Mouse (Mus musculus): Measurements from ENCODE around the gene Mob1b.

The Mob1b gene

DNA sequence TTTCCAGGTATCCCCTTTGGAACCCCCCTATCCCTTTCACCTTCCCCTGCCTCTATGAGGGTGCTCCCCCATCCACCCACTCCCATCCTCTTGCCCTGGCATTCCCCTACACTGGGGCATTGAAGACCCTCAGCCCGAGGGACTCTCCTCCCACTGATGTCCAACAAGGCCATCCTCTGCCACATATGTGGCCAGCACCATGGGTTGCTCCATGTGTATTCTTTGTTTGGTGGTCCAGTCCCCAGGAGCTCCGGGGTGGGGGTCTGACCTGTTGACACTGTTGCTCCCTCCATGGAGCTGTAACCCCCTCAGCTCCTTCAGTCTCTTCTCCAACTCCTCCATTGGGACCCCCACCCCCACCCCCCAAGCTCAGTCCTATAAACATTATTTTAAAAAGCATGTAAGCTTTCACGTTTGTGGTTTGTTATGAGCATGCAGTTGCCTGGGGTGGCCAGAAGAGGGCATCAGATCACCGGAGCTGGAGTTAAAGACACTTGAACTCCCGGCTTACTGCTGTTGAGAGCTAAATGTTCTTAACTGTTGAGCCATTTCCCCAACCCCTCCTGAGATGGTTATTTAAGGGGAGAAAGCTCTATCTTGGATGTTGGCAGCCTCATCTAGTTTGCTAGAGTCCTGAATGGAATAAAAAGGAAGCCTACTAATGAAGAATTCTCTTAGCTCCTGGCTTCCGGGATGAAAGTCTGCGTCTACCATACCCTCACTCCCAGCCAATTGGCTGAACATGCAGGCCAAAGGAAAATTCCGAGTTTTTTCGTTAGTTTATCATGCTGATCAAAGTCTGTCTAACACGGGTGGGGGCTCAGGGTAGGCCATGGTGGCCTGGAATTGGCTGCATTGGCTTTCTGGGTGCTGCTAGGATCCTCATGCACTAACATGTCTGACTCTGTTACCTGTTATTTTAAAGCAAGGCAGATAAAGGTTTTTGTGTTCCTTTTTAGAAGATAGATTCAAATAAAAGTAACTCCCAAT, 70.9 kb downstream of the Mob1b start:
- peak; percentile 54 for DNase-seq

DNA sequence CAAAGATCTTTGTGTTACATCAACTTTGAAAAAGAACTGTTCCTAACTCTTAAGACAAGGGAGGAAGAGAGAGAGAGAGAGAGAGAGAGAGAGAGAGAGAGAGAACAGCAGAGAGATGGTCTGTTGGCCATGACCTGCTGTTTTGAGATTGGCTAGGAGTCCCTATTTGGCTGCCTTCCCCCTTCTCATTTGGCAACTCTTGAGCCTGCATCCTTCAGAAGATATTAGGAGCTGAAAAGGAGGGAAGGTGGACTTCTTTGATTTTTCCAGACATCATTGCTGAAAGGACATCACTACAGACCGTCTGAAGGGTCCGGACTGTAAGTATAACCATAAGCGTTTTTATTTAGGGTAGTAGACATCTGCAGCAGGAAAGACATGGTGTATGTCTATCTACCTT, 73.0 kb downstream of the Mob1b start:
- DNase-seq: no peak

DNA sequence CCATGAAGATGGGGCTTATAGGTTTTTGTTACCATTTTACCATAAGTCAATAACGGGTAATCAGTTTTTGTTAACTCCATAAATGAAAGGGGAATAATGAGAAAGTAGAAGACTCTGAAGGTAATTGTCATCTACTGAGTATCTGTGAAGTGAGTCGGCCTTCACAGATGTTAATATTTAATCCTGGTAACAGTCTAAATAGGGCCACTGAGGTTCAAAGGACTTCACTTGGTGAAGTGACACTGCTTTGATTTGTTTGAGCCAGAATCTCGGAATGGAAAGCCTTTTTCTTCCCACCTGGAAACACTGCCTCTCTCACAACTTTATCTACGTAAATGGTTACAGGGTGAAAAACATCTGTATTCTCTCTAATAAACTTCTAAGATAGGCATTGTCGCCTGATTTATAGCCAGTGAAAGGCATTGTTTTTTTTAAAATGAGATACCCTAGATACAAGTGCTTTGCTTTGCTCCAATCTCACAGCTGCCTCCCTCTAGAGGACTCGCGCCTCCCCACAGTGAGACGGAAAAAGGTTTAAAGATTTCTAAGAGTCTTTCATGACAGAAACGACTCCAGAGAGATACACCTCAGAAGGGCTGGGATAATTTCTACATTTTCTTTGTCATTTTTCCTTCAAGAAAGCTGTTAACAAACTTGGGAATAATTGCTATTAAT, 75.4 kb downstream of the Mob1b start:
- DNase-seq: no peak

DNA sequence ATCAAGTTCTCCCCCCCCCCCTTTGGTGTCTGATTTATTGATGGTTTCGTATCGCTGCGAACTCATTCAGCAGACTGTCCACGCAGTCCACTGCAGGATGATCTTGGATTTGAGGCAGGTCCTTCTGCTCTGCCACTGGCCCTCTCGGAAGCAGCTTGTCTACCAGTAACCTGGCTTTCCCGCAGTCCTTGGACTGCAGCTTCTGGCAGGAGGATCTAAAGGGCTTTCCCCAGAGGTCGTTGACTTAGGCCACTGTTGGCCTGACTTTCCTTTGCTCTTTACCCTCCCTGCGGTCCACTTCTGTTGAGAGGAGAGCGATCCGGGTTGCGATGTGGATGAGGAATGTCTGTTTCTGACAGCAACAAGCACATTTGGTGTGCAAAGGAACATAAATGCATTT, 75.9 kb downstream of the Mob1b start:
- no peak for DNase-seq

DNA sequence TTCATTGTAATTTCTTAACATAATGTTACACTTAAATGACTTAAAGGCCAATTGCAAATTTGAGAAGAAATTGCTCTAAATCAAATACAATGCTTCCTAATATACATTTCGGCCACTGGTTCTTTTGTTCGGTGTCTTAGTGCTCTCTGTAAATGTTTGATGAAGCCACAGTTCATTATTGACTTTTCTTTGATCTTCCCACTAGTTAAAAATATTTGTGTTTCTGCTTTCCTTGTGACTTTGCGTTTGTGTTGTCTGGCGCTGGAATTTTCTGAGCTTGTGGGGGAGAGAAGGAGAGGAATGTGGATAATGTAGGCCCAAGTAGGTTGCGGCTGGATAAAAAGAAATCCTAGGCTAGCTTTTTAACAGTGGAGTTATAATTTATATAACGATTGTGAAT, 76.5 kb downstream of the Mob1b start:
- DNase-seq: no peak

DNA sequence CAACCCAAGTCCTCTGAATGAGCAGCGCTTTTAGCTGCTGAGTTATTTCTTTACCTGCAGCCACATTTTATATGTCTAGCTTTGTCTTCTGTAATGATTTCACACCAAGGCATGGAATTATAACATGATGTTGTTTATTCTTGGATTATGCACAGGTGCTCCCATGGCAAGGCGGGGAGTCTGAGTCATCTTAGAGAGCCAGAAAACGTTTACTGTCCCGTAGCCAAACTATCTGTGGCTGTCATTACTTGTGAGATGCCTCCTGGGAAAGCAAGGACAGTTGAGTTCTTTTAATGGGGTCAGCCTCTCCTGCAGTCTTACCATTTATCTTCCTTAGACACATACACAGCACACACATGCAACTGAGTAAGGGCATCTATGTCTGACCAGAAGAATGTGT, 85.0 kb downstream of the Mob1b start:
- no peak for DNase-seq

DNA sequence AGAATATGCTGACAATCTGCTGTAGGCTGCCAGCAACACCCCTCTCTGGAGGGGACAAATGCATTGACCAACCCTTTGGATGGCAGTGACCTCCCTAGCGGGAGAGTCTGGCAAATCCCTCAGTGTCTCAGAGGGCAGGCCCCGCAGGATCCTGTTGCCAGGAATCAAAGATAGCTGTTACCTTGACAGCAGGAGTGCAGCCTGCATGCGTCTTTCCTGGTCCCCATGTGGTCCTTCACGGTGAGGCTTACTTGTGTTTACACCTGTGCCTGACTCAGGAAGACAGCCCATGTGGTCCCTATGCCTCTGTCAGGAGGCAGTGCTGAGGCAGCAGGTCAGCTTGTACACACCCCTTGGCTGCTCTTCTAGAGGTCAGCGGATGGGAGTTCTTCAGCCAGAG, 85.6 kb downstream of the Mob1b start:
- no peak for DNase-seq

DNA sequence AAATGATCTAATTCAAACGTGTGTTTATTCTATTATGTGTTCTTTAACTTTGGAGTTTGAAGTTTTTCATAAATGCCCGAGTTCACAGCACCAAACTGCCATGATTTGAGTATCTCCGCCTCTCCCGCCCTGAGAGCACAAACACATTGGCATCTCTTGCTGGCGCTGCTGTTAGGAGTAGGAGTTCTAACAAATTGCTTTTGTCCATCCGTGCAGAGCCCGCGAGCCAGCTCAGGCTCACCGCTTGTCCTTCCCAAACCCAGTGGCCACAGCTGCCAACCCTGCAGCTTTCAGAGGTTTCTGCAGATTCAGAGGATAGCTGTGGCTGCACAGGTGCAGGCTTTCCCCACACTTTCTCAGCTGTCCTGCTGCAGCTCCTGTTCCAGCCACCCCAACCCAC, 86.7 kb downstream of the Mob1b start:
- no peak for DNase-seq

DNA sequence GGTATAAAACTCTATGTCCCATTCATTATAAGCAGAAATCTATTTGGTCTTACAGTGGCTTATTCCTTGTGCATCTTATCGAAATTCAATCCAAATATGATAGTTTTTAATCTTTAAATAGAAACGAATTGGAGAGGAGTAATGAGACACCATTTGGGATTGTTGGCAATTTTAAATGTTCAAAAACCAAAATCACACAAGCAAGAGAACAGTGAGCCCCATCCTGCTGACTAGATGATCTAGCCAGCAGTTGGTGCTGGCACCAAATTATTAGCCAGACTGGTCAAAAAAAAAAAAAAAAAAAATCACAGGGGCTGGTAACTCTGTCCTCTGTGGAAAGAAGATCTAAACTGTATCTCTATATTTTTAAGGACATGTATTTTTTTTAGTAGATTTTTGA, 92.5 kb downstream of the Mob1b start:
- DNase-seq: no peak
